Mouse (Mus musculus) embryonic facial prominence, embryonic 10.5 days (tissue): ENCODE measurements around the gene Pnp. TPM values are rescaled to one million over a fixed set of nuclear protein-coding genes. Genes with fewer than 3 reads are reported as not detected.
"Not testable (repeated sequence)": the region's sequence is repeated elsewhere in the genome, so short reads cannot be mapped to it uniquely, and the experiment has no call there.

Source experiments
- DNase-seq: peaks from one replicate; pipeline ENCODE4 v3.0.0-alpha.2; 2017; ENCODE audit warnings: low spot score
- H3K27ac ChIP-seq: fragments of 300-500 bp; sonication (generic); replicated peaks from 2 replicates; pipeline ENCODE4 v1.5.1; 2016; ENCODE audit warnings: mild to moderate bottlenecking
- H3K27me3 ChIP-seq: fragments of 300-500 bp; sonication (generic); replicated peaks from 2 replicates; pipeline ENCODE4 v1.6.1; 2016; ENCODE audit warnings: low read depth, mild to moderate bottlenecking; ENCODE audit not compliant: poor library complexity, severe bottlenecking
- H3K36me3 ChIP-seq: fragments of 300-500 bp; sonication (generic); replicated peaks from 2 replicates; pipeline ENCODE4 v1.6.1; 2016; ENCODE audit warnings: mild to moderate bottlenecking, moderate library complexity
- H3K4me1 ChIP-seq: fragments of 300-500 bp; sonication (generic); 2 replicates; pipeline ENCODE4 v1.6.1; 2016
- H3K4me3 ChIP-seq: fragments of 300-500 bp; sonication (generic); 2 replicates; pipeline ENCODE4 v1.5.1; 2016; ENCODE audit warnings: mild to moderate bottlenecking, moderate library complexity
- H3K9me3 ChIP-seq: fragments of 300-500 bp; sonication (generic); 2 replicates; pipeline ENCODE4 v1.6.1; 2016; ENCODE audit warnings: mild to moderate bottlenecking
- WGBS: fragments of 180-500 bp; shearing (Covaris S2); methylation state at CpG from one replicate; pipeline ENCODE4 v1.1.7; 2016; 5-methylcytosine and 5-hydroxymethylcytosine counted together
- polyA plus RNA-seq: library from polyadenylated mRNA; unstranded; fragments of >200 nt; fragmentation: Nextera tagmentation; extraction: Ambion mirVana; gene quantifications from 2 replicates; pipeline ENCODE4 v1.2.1, GENCODE M21; 2016

Pnp gene
- polyA plus RNA-seq, 1 experiment from 2014 or later: 74.5 TPM

DNA sequence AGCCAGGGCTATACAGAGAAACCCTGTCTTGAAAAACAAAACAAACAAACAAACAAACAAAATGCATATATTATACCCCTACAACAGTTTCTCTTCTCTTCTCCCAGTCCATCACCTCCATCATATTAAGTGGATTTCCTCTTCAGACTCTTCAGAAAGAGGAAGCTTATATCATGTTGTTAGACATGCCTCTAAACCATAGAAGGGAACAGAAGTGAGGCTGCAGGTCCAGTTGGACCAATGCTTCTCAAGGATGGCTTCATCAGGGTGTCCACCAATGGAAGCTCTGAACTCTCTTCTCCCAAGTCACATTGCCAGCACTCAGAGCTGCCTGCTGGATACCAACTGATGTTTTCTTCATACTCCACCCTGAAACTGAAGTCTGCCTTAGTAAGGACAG, 25.6 kb upstream of the Pnp start:
- DNase-seq, H3K27me3 ChIP-seq, H3K27ac ChIP-seq, H3K4me1 ChIP-seq, H3K36me3 ChIP-seq, H3K9me3 ChIP-seq, H3K4me3 ChIP-seq: not testable (repeated sequence)

DNA sequence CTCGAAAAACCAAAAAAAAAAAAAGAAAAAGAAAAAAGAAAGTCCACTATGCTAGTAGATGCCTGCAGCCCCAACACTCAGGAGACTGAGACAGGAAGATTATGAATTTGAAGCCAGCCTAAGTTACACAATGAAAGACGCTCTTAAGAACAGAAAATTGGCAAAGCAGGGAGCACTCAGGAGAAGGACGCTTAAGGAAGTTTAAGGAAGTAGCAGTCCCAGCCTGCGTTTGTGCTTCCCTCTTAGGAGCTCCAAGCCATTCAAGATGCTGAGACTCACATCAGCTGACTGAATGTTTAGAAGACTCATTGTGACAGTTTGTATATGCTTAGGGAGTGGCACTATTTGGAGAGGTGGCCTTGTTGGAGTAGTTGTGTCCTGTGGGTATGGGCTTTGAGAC, 22.8 kb upstream of the Pnp start:
- H3K4me3 ChIP-seq: no peak overlapping the region
- H3K36me3 ChIP-seq: peaks cover 19% of the 10 kb centered on the region
- no peaks in the 10 kb centered on the region for H3K27me3 ChIP-seq
- peaks cover 8% of the 10 kb centered on the region for H3K4me1 ChIP-seq
- WGBS: 83% methylated on average over 4 of the region's 4 CpGs
- DNase-seq: no peak
- no peaks in the 10 kb centered on the region for H3K9me3 ChIP-seq
- no peak overlapping the region for H3K27ac ChIP-seq

DNA sequence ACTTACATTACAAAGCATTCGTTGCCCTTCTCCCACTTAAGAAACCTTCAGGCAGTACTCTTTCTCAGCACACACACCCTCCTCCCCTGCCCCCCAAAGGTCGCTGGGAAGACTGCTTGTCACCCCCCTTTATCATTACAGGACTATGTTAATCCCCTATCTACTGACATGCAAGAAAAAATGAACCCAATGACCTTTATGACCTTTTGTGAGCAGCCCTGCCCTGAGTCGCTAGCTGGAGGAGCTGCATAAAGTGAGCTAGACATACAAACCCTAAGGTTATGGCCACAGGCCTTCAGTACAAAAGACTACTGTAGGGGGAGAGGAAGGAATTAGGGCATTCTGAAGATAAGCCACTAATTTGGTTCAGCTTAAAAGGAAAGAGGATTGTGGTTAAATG, 19.5 kb upstream of the Pnp start:
- Histone ChIP-seq H3K9me3 (no peaks in the 10 kb centered on the region), H3K4me1 (no peaks in the 10 kb centered on the region), H3K4me3 (no peak overlapping the region), H3K27me3 (no peaks in the 10 kb centered on the region), H3K36me3 (peaks cover 50% of the 10 kb centered on the region), H3K27ac (no peak overlapping the region)
- WGBS: 43% methylated on average over 3 of the region's 3 CpGs
- no peak for DNase-seq

DNA sequence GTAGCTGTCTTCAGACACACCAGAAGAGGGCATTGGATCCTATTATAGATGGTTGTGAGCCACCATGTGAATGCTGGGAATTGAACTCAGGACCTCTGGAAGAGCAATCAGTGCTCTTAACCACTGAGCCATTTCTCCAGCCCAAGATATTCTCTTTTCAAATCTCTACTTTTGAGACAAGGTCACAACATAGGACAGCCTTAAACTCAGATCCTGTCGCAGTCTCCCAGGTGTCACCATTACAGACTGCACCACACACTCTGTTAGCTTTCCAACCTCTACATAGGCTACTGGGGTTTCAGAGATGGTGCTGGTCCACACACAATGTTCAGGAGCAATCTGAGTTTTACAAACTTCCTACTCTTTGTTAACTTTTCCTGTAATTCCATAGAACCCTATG, 7.4 kb upstream of the Pnp start:
- not testable (repeated sequence) for H3K27me3 ChIP-seq, H3K9me3 ChIP-seq, DNase-seq, H3K27ac ChIP-seq
- peak overlapping the region; percentile 90 for H3K4me3 ChIP-seq
- WGBS: 70% methylated on average over 1 of the region's 1 CpGs
- peaks cover 50% of the 10 kb centered on the region for H3K36me3 ChIP-seq
- H3K4me1 ChIP-seq: peaks cover 24% of the 10 kb centered on the region

GRCm38 (mm10) chr14:50924281-50925064, 6.4 kb upstream of the Pnp start, which contains the start of the genes Osgep and Apex1:
TSS of gene Osgep (minus strand) at chr14:50924893.
TSS of gene Apex1 (plus strand) at chr14:50924968.
- Histone ChIP-seq H3K4me1 (peaks cover 27% of the 10 kb centered on the region), H3K4me3 (peak within 1 kb of the TSS; percentile 90), H3K27me3 (no peaks in the 10 kb centered on the region), H3K9me3 (no peaks in the 10 kb centered on the region), H3K36me3 (peaks cover 50% of the 10 kb centered on the region), H3K27ac (peak within 1 kb of the TSS; percentile 96)
- under 1% methylated on average over 57 of the region's 57 CpGs for WGBS
- DNase-seq: peak; percentile 97

DNA sequence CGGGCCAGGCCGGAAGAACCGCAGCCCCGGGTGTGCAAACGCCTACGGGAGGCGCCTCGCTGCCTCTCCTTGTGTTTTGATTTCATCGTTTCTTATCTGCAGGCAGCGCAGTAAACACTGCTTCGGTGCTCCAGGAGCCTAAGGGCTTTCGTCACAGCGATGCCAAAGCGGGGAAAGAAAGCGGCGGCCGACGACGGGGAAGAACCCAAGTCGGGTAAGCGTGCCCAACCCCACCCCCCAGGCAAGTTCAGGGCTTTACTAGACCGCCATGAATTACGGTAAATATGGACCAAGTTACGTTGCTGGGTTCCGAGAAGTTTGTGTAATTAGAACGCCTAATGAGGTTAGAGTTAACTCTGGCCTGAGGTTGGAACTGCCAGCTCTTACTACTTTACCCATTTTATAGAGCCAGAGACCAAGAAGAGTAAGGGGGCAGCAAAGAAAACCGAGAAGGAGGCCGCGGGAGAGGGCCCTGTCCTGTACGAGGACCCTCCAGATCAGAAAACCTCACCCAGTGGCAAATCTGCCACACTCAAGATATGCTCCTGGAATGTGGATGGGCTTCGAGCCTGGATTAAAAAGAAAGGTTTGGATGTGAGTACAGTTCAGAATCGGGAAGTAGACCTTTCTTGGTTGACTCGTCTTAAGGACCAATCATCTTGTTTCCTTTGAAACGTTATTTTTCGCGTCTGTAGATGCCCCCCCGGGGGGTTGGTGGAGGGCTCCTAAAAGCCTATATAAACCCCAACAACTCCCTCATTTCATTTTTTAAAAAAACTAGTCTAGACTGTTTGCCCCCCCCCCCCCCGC, 5.6 kb upstream of the Pnp start:
- Histone ChIP-seq H3K36me3 (peaks cover 44% of the 10 kb centered on the region), H3K4me3 (peak overlapping the region; percentile 90), H3K4me1 (peaks cover 34% of the 10 kb centered on the region), H3K27ac (peak overlapping the region; percentile 96), H3K9me3 (no peaks in the 10 kb centered on the region), H3K27me3 (no peaks in the 10 kb centered on the region)
- DNase-seq: no peak
- 2% methylated on average over 38 of the region's 38 CpGs for WGBS

DNA sequence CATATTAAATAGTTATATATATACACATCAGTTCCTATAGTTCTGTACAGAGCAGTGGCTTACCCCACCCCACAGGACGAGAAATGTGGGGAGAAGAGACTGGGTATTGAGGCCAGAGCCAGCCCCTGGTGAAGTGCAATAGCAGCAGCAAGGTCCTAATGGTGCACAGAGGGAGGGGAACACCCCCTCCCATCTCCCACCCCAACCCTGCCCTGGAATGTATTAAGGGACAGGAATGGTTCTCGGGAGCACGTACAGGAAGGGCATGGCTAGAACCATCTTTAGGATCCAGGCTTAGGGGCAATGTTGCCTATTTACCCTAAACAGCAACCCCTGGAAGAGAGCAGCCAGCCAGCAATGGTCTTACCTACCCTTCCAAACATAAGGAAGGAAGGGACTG, 3.5 kb upstream of the Pnp start:
- Histone ChIP-seq H3K36me3 (peaks cover 39% of the 10 kb centered on the region), H3K4me1 (peaks cover 44% of the 10 kb centered on the region), H3K4me3 (peak overlapping the region; percentile 11; the same call in 1 of the 2 replicates), H3K9me3 (no peaks in the 10 kb centered on the region), H3K27me3 (no peaks in the 10 kb centered on the region), H3K27ac (no peak overlapping the region)
- 81% methylated on average over 3 of the region's 3 CpGs for WGBS
- no peak for DNase-seq

GRCm38 (mm10) chr14:50929951-50930350, 931 bp upstream of the Pnp start:
- WGBS: 22% methylated on average over 10 of the region's 10 CpGs
- DNase-seq: no peak

DNA sequence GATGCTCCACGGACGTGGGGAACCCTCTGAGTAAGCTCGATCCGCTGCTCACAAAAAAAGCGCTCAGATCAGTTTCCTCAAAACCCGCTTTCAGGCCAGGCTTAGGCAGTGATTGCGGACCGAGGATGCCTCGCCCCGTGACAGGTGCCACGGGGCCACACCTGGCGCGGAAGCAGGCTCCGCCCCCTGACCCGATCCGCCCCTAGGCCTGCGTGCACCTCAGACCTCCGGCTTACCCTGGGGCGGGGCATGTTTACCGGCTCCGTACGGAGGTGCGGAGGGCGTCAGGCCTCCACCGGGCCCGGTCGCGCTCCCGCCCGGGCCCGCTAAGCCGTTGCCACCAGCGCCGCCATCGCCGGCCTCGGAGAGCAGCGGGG, 517 bp upstream of the Pnp start:
- H3K9me3 ChIP-seq: no peaks in the 10 kb centered on the region
- H3K27ac ChIP-seq: peak overlapping the region; percentile 93
- H3K27me3 ChIP-seq: no peaks in the 10 kb centered on the region
- H3K36me3 ChIP-seq: peaks cover 39% of the 10 kb centered on the region
- no peak for DNase-seq
- WGBS: under 1% methylated on average over 38 of the region's 38 CpGs
- H3K4me3 ChIP-seq: peak overlapping the region; percentile 94
- H3K4me1 ChIP-seq: peaks cover 37% of the 10 kb centered on the region

More at GRCm38 (mm10) chr14:50929951-50930350, 931 bp upstream of the Pnp start:
- Histone ChIP-seq H3K4me3 (peak overlapping the region; percentile 94), H3K4me1 (peaks cover 37% of the 10 kb centered on the region), H3K9me3 (no peaks in the 10 kb centered on the region), H3K27me3 (no peaks in the 10 kb centered on the region), H3K36me3 (peaks cover 39% of the 10 kb centered on the region), H3K27ac (peak overlapping the region; percentile 93)

DNA sequence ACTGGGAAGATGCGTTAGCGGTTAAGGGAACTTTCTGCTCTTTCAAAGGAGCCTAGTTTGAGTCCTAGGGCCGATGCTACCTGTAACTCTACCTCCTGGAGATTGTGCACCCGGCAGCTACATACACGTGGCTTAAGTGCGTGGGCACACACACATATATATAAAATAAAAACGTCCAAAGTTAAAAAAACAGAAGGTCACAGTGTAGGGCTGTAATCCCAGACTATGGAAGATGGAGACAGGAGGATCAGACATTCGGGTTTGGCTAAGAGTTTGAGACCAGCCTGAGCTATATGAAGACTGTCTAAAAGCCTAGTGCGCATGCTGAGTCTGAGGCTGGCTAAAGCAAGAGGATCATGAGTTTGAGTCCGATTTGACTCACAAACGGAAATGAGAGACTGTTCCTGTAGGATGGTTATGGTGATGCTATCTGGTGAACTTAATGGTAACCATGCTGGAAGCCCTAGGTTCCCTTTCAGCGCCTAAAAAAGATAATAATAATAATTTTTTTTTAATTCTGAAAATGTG, 675 bp downstream of the Pnp start:
- Histone ChIP-seq H3K27ac (peak overlapping the region; percentile 93), H3K9me3 (no peaks in the 10 kb centered on the region), H3K27me3 (no peaks in the 10 kb centered on the region), H3K4me1 (peaks cover 28% of the 10 kb centered on the region), H3K4me3 (peak overlapping the region; percentile 94), H3K36me3 (peaks cover 31% of the 10 kb centered on the region)
- 11% methylated on average over 12 of the region's 12 CpGs for WGBS
- no peak for DNase-seq

DNA sequence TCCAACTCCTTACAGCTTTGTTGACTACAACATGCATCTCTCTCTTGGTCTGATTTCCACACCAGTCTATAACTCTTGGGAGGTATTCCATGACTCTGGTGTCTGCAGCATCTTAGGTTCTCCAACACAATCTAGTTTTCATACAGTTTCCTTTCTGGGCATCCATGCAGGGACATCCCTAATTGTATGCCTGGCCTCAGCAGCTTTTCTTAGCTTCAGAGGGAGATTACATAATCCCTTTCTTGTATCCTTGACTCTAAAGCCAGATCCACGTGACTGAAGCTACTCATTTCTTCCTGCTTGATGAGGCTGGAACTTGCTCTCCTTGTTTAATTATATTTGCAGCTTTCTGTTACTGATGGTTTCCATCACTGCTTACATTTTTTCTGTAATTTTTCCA, 5.8 kb downstream of the Pnp start:
- no peaks in the 10 kb centered on the region for H3K27me3 ChIP-seq
- peaks cover 7% of the 10 kb centered on the region for H3K4me1 ChIP-seq
- no peaks in the 10 kb centered on the region for H3K9me3 ChIP-seq
- no peaks in the 10 kb centered on the region for H3K36me3 ChIP-seq
- DNase-seq: no peak
- H3K27ac ChIP-seq: no peak overlapping the region
- WGBS: 80% methylated on average over 1 of the region's 1 CpGs
- H3K4me3 ChIP-seq: no peak overlapping the region

DNA sequence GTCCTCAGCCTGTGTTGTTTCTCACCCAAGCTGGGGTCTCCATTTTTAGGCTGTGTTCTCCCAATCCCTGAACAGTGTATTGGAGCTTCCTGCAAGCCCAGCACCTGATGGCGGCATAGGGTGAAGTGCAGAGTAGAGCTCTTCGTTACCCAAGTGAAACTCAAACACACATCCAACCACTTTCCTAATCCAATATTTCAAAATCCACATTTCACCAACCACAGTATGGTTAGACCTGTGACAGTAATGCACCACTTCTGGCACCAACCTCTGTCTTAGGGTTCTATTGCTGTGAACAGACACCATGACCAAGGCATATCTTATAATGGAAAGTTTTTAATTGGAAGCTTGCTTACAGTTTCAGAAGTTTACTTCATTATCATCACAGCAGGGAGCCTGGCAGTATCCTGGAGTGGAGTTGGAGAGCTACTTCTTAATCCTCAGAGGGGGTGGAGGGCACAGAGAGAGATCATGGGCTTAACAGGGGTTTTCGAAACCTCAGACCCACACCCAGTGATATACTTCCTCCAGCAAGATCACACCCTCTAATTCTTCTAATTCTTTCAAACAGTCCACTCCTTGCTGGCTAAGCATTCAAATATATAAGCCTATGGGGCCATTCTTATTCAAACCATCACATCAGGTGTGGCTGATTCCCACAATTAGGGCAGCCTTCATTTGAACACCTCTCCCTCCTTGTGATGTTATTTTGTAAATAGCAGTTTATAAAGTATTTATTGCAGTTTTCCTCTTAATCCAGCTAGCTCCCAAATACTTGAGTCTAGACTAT, 7.4 kb downstream of the Pnp start:
- Histone ChIP-seq H3K9me3 (no peaks in the 10 kb centered on the region), H3K4me3 (no peak overlapping the region), H3K27me3 (no peaks in the 10 kb centered on the region), H3K4me1 (no peaks in the 10 kb centered on the region), H3K36me3 (no peaks in the 10 kb centered on the region), H3K27ac (no peak overlapping the region)
- no peak for DNase-seq
- WGBS: 86% methylated on average over 3 of the region's 3 CpGs
